Mouse (Mus musculus): ENCODE results near the gene Zfp398. TPM values are rescaled to one million over a fixed set of nuclear protein-coding genes. Genes with fewer than 3 reads are reported as not detected.
A peak's percentile ranks its signal among the peaks of the same experiment; 100 is the strongest.

Gene Zfp398
- total and polyA plus RNA-seq, 3 experiments = 1.5 to 4.6 (median 2.2) TPM

DNA sequence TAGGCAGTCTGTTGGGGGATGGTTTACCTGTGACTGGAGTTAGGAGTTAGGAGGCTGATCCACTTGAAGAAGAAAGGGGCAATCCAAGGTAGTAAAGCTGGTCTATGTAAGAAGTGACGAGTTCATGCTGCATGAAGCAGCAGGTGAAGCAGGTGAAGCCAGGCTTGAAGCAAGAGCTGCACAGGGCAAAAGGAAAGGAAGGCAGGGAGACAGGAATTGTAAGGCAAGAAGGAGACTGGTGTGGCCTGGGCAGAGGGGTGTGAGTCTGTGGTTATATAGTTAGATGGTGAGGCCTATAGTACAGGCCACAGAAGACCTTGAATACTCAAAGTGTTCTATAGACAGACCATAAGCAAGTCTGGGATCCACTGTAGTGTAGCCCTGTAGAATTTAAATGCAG is 73.5 kb downstream of the Zfp398 start:
- dilution Hi-C loops (cut with MboI; ENCODE audit: extremely low pct_ligation_motif_present, extremely low pct_unique_long_range_greater_than_20kb, low sequenced_read_pairs) = no loop called here
- TF ChIP-seq SMC3 (IDR thresholded peaks at IDR 0.05; ENCODE audit: low read depth, low read length) (no peak), MAX (IDR thresholded peaks at IDR 0.05; ENCODE audit: low read length) (no peak), POLR2AphosphoS2 (IDR thresholded peaks at IDR 0.05; ENCODE audit: low read depth, low read length) (no peak), E2F4 (IDR thresholded peaks at IDR 0.05; ENCODE audit: insufficient replicate concordance, low read depth, low read length) (no peak), HCFC1 (IDR thresholded peaks at IDR 0.05; ENCODE audit: low read depth, low read length) (no peak), SIN3A (IDR thresholded peaks at IDR 0.05; ENCODE audit: low read length) (no peak), GABPA (IDR thresholded peaks at IDR 0.05; ENCODE audit: insufficient replicate concordance, low read depth, low read length) (no peak), ZMIZ1 (IDR thresholded peaks at IDR 0.05; ENCODE audit: low read depth, low read length) (no peak), UBTF (IDR thresholded peaks at IDR 0.05; ENCODE audit: low read depth, low read length) (no peak)
- H3K4me1 ChIP-seq (ENCODE audit: control insufficient read depth in 1 of 2, insufficient read depth in 2 of 2) = no peaks in the 10 kb centered on the region; a peak in 1 of 4 replicates

GRCm38 (mm10) chr6:47911650-47912049 is 76.2 kb downstream of the Zfp398 start:
- no peak for DNase-seq (ENCODE audit: extremely low read depth)
- Histone ChIP-seq H3K27me3 (replicated peaks) (no peaks in the 10 kb centered on the region), H3K79me2 (replicated peaks; ENCODE audit: control insufficient read depth, extremely low read depth, insufficient read depth, poor library complexity, severe bottlenecking) (no peaks in the 10 kb centered on the region), H3K27ac (ENCODE audit: insufficient read depth, low read depth) (no peak overlapping the region), H3K9ac (ENCODE audit: insufficient read depth, low read depth) (no peak overlapping the region), H3K36me3 (replicated peaks in 1 of 2; ENCODE audit: control insufficient read depth in 1 of 2, insufficient read depth in 1 of 2, low read length in 1 of 2) (peaks cover 0 to 24% of the 10 kb centered on the region in 2 experiments), H3K4me3 (replicated peaks in 1 of 3; ENCODE audit: low read depth in 2 of 3, low read length in 2 of 3, poor library complexity in 1 of 3) (no peak overlapping the region), H3K4me1 (ENCODE audit: control insufficient read depth in 1 of 2, insufficient read depth in 2 of 2) (no peaks in the 10 kb centered on the region; a peak in 1 of 4 replicates), H3K9me3 (replicated peaks; ENCODE audit: low read length) (no peaks in the 10 kb centered on the region), H3K4me2 (ENCODE audit: insufficient read depth, low read depth, poor library complexity, severe bottlenecking) (no peak overlapping the region)
- dilution Hi-C loops (cut with MboI; ENCODE audit: extremely low pct_ligation_motif_present, extremely low pct_unique_long_range_greater_than_20kb, low sequenced_read_pairs) = no loop called here
- in situ Hi-C loops (cut with MboI; ENCODE audit: low pct_ligation_motif_present, low pct_unique_long_range_greater_than_20kb, low sequenced_read_pairs) = no loop called here
- TF ChIP-seq ZC3H11A (IDR thresholded peaks at IDR 0.05; ENCODE audit: low read depth, low read length) (no peak), USF2 (conservative IDR thresholded peaks at IDR 0.05; ENCODE audit: low read depth, low read length) (no peak), ZNF384 (IDR thresholded peaks at IDR 0.05; ENCODE audit: low read depth, low read length) (peak; percentile 81)

More for the DNA sequence above, 73.5 kb downstream of the Zfp398 start:
- Histone ChIP-seq H3K36me3 (replicated peaks in 1 of 2; ENCODE audit: control insufficient read depth in 1 of 2, insufficient read depth in 1 of 2, low read length in 1 of 2) (peaks cover 25 to 51% of the 10 kb centered on the region in 2 experiments), H3K79me2 (replicated peaks; ENCODE audit: control insufficient read depth, extremely low read depth, insufficient read depth, poor library complexity, severe bottlenecking) (no peaks in the 10 kb centered on the region), H3K4me3 (replicated peaks in 1 of 3; ENCODE audit: low read depth in 2 of 3, low read length in 2 of 3, poor library complexity in 1 of 3) (no peak overlapping the region), H3K4me2 (ENCODE audit: insufficient read depth, low read depth, poor library complexity, severe bottlenecking) (no peak overlapping the region), H3K9me3 (replicated peaks; ENCODE audit: low read length) (peaks cover 7% of the 10 kb centered on the region), H3K9ac (ENCODE audit: insufficient read depth, low read depth) (no peak overlapping the region), H3K27ac (ENCODE audit: insufficient read depth, low read depth) (no peak overlapping the region), H3K27me3 (replicated peaks) (no peaks in the 10 kb centered on the region)
- DNase-seq (ENCODE audit: extremely low read depth) = no peak
- in situ Hi-C loops (cut with MboI; ENCODE audit: low pct_ligation_motif_present, low pct_unique_long_range_greater_than_20kb, low sequenced_read_pairs) = no loop called here

DNA sequence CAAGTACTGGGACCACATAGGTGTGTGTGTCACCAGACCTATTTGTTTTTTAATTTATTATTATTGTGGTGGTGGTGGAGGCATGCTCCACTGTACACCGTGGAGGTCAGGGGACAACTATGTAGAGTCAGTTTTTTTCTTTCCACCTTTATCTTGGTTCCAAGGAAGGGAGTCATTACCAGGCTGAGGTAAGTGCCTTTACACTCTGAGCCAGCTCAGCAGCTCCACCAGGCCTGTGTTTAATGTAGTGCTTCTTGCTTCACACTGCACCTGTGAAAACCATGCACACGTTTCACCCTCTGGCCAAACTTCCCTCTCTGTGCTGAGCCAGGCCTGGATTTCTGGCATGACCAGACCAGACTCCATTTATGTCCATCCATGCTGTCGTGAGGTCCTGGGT is 77.5 kb downstream of the Zfp398 start:
- in situ Hi-C loops (cut with MboI; ENCODE audit: low pct_ligation_motif_present, low pct_unique_long_range_greater_than_20kb, low sequenced_read_pairs) (no loop called here), dilution Hi-C loops (cut with MboI; ENCODE audit: extremely low pct_ligation_motif_present, extremely low pct_unique_long_range_greater_than_20kb, low sequenced_read_pairs) (no loop called here)
- no peak for DNase-seq (ENCODE audit: extremely low read depth)
- H3K9me3 ChIP-seq (replicated peaks; ENCODE audit: low read length) = no peaks in the 10 kb centered on the region
- H3K27ac ChIP-seq (ENCODE audit: insufficient read depth, low read depth) = no peak overlapping the region
- H3K36me3 ChIP-seq (replicated peaks in 1 of 2; ENCODE audit: control insufficient read depth in 1 of 2, insufficient read depth in 1 of 2, low read length in 1 of 2) = peaks cover 0 to 11% of the 10 kb centered on the region in 2 experiments
- TF ChIP-seq POLR2A (IDR thresholded peaks at IDR 0.05; ENCODE audit: low read depth, low read length) = no peak
- TF ChIP-seq ZMIZ1 (IDR thresholded peaks at IDR 0.05; ENCODE audit: low read depth, low read length) = no peak
- TF ChIP-seq MYC (IDR thresholded peaks at IDR 0.05; ENCODE audit: low read depth, low read length) = no peak
- TF ChIP-seq E2F4 (IDR thresholded peaks at IDR 0.05; ENCODE audit: insufficient replicate concordance, low read depth, low read length) = no peak
- TF ChIP-seq TCF12 (IDR thresholded peaks at IDR 0.05; ENCODE audit: low read depth, low read length) = no peak
- no peak for TF ChIP-seq KAT2A (IDR thresholded peaks at IDR 0.05; ENCODE audit: insufficient replicate concordance, low read length)
- no peak for TF ChIP-seq POLR2AphosphoS2 (IDR thresholded peaks at IDR 0.05; ENCODE audit: low read depth, low read length)
- TF ChIP-seq USF1 (IDR thresholded peaks at IDR 0.05; ENCODE audit: low read depth, low read length) = no peak
- no peak for TF ChIP-seq MXI1 (IDR thresholded peaks at IDR 0.05; ENCODE audit: low read depth, low read length)
- TF ChIP-seq HCFC1 (IDR thresholded peaks at IDR 0.05; ENCODE audit: low read depth, low read length) = no peak
- TF ChIP-seq ZNF384 (IDR thresholded peaks at IDR 0.05; ENCODE audit: low read depth, low read length) = no peak
- no peak for TF ChIP-seq RCOR1 (conservative IDR thresholded peaks at IDR 0.05; ENCODE audit: low read depth, low read length)
- no peak for TF ChIP-seq CHD2 (IDR thresholded peaks at IDR 0.05; ENCODE audit: low read length)
- TF ChIP-seq PAX5 (IDR thresholded peaks at IDR 0.05; ENCODE audit: low read length) = no peak
- no peak for TF ChIP-seq SIN3A (IDR thresholded peaks at IDR 0.05; ENCODE audit: low read length)
- no peak for TF ChIP-seq GABPA (IDR thresholded peaks at IDR 0.05; ENCODE audit: insufficient replicate concordance, low read depth, low read length)
- no peak for TF ChIP-seq SMC3 (IDR thresholded peaks at IDR 0.05; ENCODE audit: low read depth, low read length)
- no peak for TF ChIP-seq RAD21 (IDR thresholded peaks at IDR 0.05; ENCODE audit: low read depth, low read length)
- TF ChIP-seq JUN (IDR thresholded peaks at IDR 0.05; ENCODE audit: insufficient read depth, low read depth, low read length) = no peak
- TF ChIP-seq MAZ (IDR thresholded peaks at IDR 0.05; ENCODE audit: low read depth, low read length) = no peak
- H3K27me3 ChIP-seq (replicated peaks) = no peaks in the 10 kb centered on the region
- H3K9ac ChIP-seq (ENCODE audit: insufficient read depth, low read depth) = no peak overlapping the region
- no peak overlapping the region for H3K4me2 ChIP-seq (ENCODE audit: insufficient read depth, low read depth, poor library complexity, severe bottlenecking)
- no peaks in the 10 kb centered on the region for H3K79me2 ChIP-seq (replicated peaks; ENCODE audit: control insufficient read depth, extremely low read depth, insufficient read depth, poor library complexity, severe bottlenecking)
- no peaks in the 10 kb centered on the region; a peak in 1 of 4 replicates for H3K4me1 ChIP-seq (ENCODE audit: control insufficient read depth in 1 of 2, insufficient read depth in 2 of 2)
- no peak overlapping the region for H3K4me3 ChIP-seq (replicated peaks in 1 of 3; ENCODE audit: low read depth in 2 of 3, low read length in 2 of 3, poor library complexity in 1 of 3)

Data from CH12.LX (cell line).